Mouse (Mus musculus) T-helper 17 cell (primary cell): ENCODE measurements around the gene Atp6v0a2.

Experiments used
- in situ Hi-C, 2 experiments: fragments of 300-600 bp; cut with MboI, MseI; formaldehyde crosslinking; loops; 1 replicate in 1 of 2; 2 replicates in 1 of 2; pipeline ENCODE4 v1.15.1; 2025; ENCODE audit warnings: high pct_unique_total_duplicates in 2 of 2

The Atp6v0a2 gene

DNA sequence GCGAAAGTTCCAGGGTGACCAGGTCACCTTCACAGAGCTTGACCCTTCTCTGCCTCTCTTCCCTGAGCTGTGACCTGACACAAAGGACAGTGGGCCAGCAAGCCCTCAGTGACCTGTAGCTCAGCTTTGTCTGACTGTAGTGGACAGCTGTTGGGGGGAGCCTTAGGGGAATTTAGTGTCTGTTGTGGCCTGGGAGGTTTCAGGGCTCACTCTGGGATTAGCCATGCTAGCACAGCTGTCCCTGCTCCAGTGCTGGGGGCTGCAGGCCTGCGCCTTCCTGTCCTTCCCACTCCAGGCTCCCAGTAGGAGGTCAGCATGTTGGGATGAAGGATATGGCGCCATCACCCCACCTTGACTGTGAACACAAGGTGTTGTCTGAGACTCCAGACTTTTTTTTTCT is 7.8 kb downstream of the Atp6v0a2 start:
- in situ Hi-C loops = loop anchor here (5.0 to 25.0 kb wide), 3 partner anchors 336 to 701 kb away; partner anchors contain the start of gene Scarb1 (in 1 of the 2)

DNA sequence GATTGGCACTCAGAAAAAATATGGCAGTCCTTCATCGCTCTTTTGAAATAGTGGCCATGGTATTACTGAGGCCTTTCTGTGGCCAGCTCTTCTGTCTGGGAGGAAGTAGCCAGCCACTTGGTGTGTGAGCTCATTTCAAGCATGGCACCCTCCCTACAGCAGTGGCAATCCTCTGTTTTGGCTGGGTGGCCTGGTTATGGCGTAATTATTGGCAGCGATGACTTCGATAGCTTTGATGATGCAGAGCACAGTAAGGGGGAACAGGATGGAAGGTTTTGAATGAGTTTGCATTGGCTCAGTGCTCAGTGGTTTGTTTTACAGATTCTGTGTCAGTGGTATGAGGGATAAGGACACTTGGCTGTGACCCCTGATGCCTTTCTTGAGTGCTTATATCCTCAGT is 8.3 kb downstream of the Atp6v0a2 start:
- in situ Hi-C loops = loop anchor here (5.0 to 25.0 kb wide), 3 partner anchors 336 to 701 kb away; partner anchors contain the start of gene Scarb1 (in 1 of the 2)

GRCm38 (mm10) chr5:124637300-124637699 is 8.9 kb downstream of the Atp6v0a2 start:
- in situ Hi-C loops = loop anchor here (5.0 to 25.0 kb wide), 3 partner anchors 335 to 700 kb away; partner anchors contain the start of gene Scarb1 (in 1 of the 2)

GRCm38 (mm10) chr5:124637836-124638235 is 9.5 kb downstream of the Atp6v0a2 start:
- in situ Hi-C loops = loop anchor here (5.0 to 25.0 kb wide), 3 partner anchors 334 to 699 kb away; partner anchors contain the start of gene Scarb1 (in 1 of the 2)

GRCm38 (mm10) chr5:124713741-124714140 is 85.4 kb downstream of the Atp6v0a2 start:
- in situ Hi-C loops = loop anchor here (5.0 to 25.0 kb wide), 12 partner anchors 34 to 576 kb away; no protein-coding TSS in a partner anchor

- in situ Hi-C loops = loop anchor here (10.0 to 25.0 kb wide), 3 partner anchors 380 to 440 kb away; no protein-coding TSS in a partner anchor
Observed at GRCm38 (mm10) chr5:124715135-124715534, 86.8 kb downstream of the Atp6v0a2 start.

- in situ Hi-C loops = loop anchor here (10.0 to 25.0 kb wide), 3 partner anchors 383 to 443 kb away; no protein-coding TSS in a partner anchor
Observed at GRCm38 (mm10) chr5:124717969-124718368, 89.6 kb downstream of the Atp6v0a2 start.

DNA sequence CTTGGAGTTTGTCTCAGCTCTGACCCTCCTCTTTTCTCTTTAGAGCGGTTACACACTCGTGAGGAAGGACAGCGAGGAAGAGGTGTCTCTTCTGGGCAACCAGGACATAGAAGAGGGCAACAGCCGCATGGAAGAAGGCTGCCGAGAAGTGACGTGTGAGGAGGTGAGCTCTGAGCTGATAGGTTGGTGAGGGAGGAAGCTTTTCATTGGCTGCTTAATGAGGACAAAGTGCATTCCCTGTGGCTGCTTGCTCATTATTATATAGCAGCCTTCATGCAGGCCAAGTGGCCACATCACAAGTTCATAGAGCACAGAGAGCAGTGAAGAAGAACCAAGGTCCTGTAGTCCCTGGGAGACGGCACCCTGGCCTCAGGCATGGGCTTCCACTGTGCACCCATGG is 90.0 kb downstream of the Atp6v0a2 start:
- in situ Hi-C loops = loop anchor here (10.0 to 25.0 kb wide), 3 partner anchors 384 to 444 kb away; no protein-coding TSS in a partner anchor

DNA sequence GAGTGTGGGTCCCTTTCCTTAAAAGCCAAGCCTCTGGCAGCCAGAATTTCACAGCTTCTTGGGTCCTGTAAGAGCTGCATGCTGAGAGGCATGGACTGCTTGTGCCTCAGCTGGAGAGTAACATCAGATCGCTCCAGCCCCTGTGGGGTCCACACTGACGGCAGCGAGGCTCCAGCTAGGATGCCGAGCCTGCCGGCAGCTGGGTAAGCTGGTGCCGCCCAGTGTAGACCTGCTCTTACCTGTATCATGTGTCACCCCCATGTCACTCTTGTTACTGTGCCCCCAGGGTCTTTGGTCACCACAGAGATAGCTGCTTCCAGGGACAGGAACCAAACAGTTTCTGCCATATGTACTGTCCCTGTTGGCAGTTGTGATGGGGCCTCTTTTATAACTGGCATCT is 94.7 kb downstream of the Atp6v0a2 start:
- in situ Hi-C loops = loop anchor here in 1 of 2 experiments (25.0 kb wide), 1 partner anchor 436 kb away; no protein-coding TSS in a partner anchor

DNA sequence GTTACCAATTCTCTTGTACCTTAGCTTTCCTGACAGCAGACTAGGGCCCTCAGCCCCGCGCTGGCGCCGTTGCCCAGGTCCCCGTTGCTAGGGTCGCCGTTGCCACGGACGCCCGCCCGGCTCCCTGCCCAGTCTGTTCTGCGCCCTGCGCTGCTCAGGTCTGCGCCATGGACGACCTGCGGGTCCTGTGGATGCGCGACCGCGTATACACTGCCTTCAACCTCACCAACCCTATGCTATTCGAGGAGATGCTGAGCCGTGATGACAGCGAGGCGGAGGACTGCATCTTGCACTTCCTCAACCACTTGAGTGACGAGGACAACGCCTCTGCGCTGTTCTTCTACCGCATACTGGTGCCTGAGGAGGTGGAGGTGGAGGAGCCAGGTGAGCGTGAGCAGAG is 96.6 kb downstream of the Atp6v0a2 start, which contains the start of gene Dnah10:
Dnah10 (plus strand) TSS at position 89 of the 400 bp plus-strand sequence.
- in situ Hi-C loops = loop anchor here (25.0 kb wide), 2 partner anchors 438 to 888 kb away; no protein-coding TSS in a partner anchor

- in situ Hi-C loops = loop anchor here in 1 of 2 experiments (10.0 to 25.0 kb wide), 2 partner anchors 495 to 892 kb away; no protein-coding TSS in a partner anchor
Observed at GRCm38 (mm10) chr5:124729662-124730206, 101.4 kb downstream of the Atp6v0a2 start.

- in situ Hi-C loops = loop anchor here in 1 of 2 experiments (10.0 to 25.0 kb wide), 2 partner anchors 491 to 897 kb away; no protein-coding TSS in a partner anchor
Observed at GRCm38 (mm10) chr5:124733961-124734360, 105.6 kb downstream of the Atp6v0a2 start.

DNA sequence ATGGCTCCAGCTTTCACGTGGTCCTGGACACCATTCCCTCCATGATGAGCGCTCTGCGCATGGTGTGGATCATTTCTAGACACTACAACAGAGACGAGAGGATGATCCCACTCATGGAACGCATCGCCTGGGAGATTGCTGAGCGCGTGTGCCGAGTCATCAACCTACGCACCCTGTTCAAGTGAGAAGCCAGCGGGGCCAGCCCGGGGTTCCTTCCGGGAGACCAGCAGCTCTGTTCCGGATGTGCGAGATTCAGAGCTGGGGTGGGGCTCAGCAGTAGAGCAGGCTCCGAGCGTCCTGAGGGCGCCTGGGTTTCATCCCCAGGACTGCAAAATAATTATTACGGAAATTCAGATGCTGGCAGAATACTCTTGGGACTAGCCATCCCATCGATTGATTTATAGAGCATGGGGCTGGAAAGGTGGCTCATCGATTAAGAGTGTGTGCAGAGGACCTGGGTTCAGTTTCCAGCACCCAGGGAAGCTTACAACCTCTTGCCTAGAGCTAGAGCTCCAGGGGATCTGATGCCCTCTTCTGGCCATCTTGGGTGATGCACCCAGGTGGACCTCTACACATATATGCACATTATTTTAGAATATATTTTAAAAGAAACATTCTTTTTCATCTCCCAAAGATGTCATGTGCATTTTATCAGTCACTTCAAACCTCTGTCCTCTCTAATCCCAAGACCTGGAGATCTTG is 113.7 kb downstream of the Atp6v0a2 start:
- in situ Hi-C loops = loop anchor here (10.0 to 25.0 kb wide), 2 partner anchors 227 to 905 kb away; no protein-coding TSS in a partner anchor

- in situ Hi-C loops = loop anchor here (10.0 to 25.0 kb wide), 2 partner anchors 229 to 907 kb away; no protein-coding TSS in a partner anchor
Observed at GRCm38 (mm10) chr5:124743841-124744240, 115.5 kb downstream of the Atp6v0a2 start.

DNA sequence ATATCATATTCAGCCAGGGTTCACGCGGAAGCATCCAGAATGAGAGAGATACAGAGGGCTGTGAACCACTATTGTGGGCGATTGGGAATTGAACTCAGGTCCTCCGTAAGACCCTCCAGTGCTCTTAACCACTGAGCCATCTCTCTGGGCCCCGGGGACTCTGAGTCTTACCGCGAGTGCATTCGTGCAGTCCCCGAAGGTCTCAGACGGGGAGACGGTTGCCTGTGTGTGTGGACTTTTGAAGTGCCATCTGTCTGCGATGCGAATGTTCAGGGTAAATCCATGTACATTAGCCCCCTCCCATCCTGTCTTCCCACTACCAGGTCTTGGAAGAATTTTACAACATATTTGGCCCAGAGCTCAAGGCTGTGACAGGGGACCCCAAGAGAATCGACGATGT is 117.8 kb downstream of the Atp6v0a2 start:
- in situ Hi-C loops = loop anchor here (5.0 to 25.0 kb wide), 4 partner anchors 34 to 909 kb away; no protein-coding TSS in a partner anchor

DNA sequence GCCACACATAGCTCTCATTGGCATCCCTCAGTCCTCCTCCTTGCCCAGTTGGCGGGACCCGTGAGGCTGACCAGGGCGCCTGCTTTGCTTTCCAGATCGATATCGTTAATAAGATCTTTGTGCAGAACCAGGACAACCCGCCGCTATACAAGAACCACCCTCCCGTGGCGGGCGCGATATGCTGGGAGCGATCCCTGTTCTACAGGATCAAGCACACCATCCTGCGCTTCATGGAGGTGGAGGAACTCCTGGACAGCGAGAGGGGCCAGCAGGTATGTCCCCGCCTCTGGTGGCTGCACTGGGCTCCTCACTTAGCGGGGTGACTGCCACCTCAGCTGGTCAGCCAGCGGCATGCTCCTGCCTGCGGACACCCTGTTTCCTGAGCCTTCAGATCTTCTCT is 119.9 kb downstream of the Atp6v0a2 start:
- in situ Hi-C loops = loop anchor here (5.0 to 25.0 kb wide), 4 partner anchors 36 to 911 kb away; no protein-coding TSS in a partner anchor

- in situ Hi-C loops = no loop called here
Observed at GRCm38 (mm10) chr5:124751656-124752055, 123.3 kb downstream of the Atp6v0a2 start.

- in situ Hi-C loops = no loop called here
Observed at GRCm38 (mm10) chr5:124761011-124761410, 132.6 kb downstream of the Atp6v0a2 start.

DNA sequence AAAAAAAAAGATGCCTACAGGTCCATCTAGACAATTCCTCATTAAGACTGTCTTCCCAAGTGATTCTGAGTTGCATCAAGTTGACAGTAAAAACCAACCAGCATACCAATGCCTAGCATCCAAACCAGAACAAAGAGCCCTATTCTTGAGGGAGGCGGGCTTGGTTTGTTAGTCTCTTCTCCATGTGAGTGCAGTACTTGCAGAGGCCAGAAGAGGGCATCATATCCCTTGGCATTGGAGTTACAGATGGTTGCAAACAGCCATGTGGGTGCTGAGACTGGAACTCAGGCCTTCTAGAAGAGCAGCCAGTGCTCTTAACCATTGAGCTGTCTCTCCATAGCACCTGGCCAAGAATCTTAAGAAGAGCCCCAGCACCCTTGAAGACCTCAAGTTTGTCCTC is 133.4 kb downstream of the Atp6v0a2 start:
- in situ Hi-C loops = no loop called here
